Comparison of ENCODE assay signal across 10 mouse cellular contexts in the genomic region with DNA sequence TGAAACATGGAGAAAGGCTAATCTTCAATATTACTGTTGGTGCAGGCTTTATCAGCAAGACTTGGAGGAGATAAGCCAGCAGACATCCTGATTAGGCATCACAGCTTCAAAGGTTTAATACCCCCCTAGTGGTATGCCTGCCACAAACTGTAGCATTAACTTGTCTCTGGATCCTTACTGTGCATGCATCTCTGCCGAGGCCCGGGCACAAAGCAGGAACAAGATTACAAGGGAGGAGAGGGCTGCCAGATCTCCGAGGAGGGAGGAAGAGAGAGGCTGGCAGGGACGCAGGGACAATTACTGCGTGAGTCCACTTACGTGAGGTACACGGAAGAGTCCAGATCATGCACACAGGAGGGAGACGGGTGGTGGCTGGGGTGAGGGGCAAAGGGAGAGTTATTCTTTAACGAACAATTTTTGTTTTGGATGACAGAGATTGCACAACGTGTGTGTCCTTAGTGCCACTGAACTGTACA. TPM values are rescaled to one million over a fixed set of nuclear protein-coding genes. Genes with fewer than 3 reads are reported as not detected.
DNase-seq lines count a peak whose midpoint lies in the region; ATAC-seq lines count a peak whose summit lies in the region.
"Had no signal": no experiment of that assay in that cellular context is flagged by ENCODE, and none has a peak within 500 bp of the region (broad histone marks: within the 10 kb centered on the region; RNA-seq: fewer than 3 reads in every experiment).

No protein-coding gene starts in this region.

- no peak for ATAC-seq in hindbrain, embryonic 15.5 days (ENCODE audit: low FRiP score, low read depth)
- no peak for ATAC-seq in hindbrain, embryonic 11.5 days (ENCODE audit: low FRiP score)
- ATAC-seq in heart, embryonic 13.5 days (ENCODE audit: extremely low read depth, insufficient number of reproducible peaks, low FRiP score, low TSS enrichment), result no peak
- peak; percentile 32; the same call in 1 of the 2 replicates for ATAC-seq in megakaryocyte progenitor cell, adult 5-6 weeks (replicated peaks; ENCODE audit: poor library complexity)

- H3K9ac ChIP-seq in hindbrain, embryonic 15.5 days, result no peak overlapping the region
- no peak overlapping the region for H3K9ac ChIP-seq in hindbrain, embryonic 11.5 days (ENCODE audit: low read depth, low read length)
- peak overlapping the region; percentile 51; the same call in 1 of the 2 replicates for H3K9ac ChIP-seq in heart, embryonic 13.5 days
- H3K9ac ChIP-seq: limb, embryonic 13.5 days; neural tube, embryonic 13.5 days had no signal

- H3K27ac ChIP-seq in hindbrain, embryonic 15.5 days (replicated peaks), result peak overlapping the region; percentile 49
- no peak overlapping the region for H3K27ac ChIP-seq in hindbrain, embryonic 11.5 days (ENCODE audit: low read depth, low read length)
- peak overlapping the region; percentile 59 for H3K27ac ChIP-seq in heart, embryonic 13.5 days (replicated peaks)
- H3K27ac ChIP-seq: limb, embryonic 13.5 days; neural tube, embryonic 13.5 days had no signal

- no peak overlapping the region for H3K4me2 ChIP-seq in hindbrain, embryonic 15.5 days
- H3K4me2 ChIP-seq in hindbrain, embryonic 11.5 days (replicated peaks; ENCODE audit: low read depth, low read length), result no peak overlapping the region
- peak overlapping the region; percentile 30 for H3K4me2 ChIP-seq in heart, embryonic 13.5 days
- H3K4me2 ChIP-seq: limb, embryonic 13.5 days; neural tube, embryonic 13.5 days had no signal

- no peak overlapping the region for H3K4me3 ChIP-seq in hindbrain, embryonic 15.5 days
- H3K4me3 ChIP-seq in hindbrain, embryonic 11.5 days (ENCODE audit: low read depth, low read length), result no peak overlapping the region
- H3K4me3 ChIP-seq in heart, embryonic 13.5 days, result no peak overlapping the region
- H3K4me3 ChIP-seq: limb, embryonic 13.5 days; neural tube, embryonic 13.5 days had no signal

- peak; percentile 42 to 79 for DNase-seq in adrenal gland, adult (ENCODE audit: inconsistent age in 2 of 2, low spot score in 1 of 2)
- DNase-seq in adrenal gland, postnatal 25 days, result no peak
- DNase-seq in hindbrain, embryonic 11.5 days (ENCODE audit: low spot score), result no peak
- DNase-seq in spleen, postnatal 4 days (ENCODE audit: low spot score in 2 of 2), result no peak
- DNase-seq in left cerebral cortex, adult 11 months (ENCODE audit: low spot score), result no peak

- no peaks in the 10 kb centered on the region for H3K9me3 ChIP-seq in hindbrain, embryonic 15.5 days
- no peaks in the 10 kb centered on the region for H3K9me3 ChIP-seq in hindbrain, embryonic 11.5 days (ENCODE audit: control insufficient read depth, low read length)
- H3K9me3 ChIP-seq in heart, embryonic 13.5 days, result no peaks in the 10 kb centered on the region
- H3K9me3 ChIP-seq: limb, embryonic 13.5 days; neural tube, embryonic 13.5 days had no signal

- no peaks in the 10 kb centered on the region for H3K27me3 ChIP-seq in hindbrain, embryonic 15.5 days
- no peaks in the 10 kb centered on the region for H3K27me3 ChIP-seq in hindbrain, embryonic 11.5 days (ENCODE audit: control insufficient read depth, insufficient read depth, low read length)
- no peaks in the 10 kb centered on the region for H3K27me3 ChIP-seq in heart, embryonic 13.5 days (replicated peaks)
- H3K27me3 ChIP-seq: neural tube, embryonic 13.5 days had no signal

- no peaks in the 10 kb centered on the region for H3K36me3 ChIP-seq in hindbrain, embryonic 15.5 days
- no peaks in the 10 kb centered on the region for H3K36me3 ChIP-seq in hindbrain, embryonic 11.5 days (ENCODE audit: control insufficient read depth, insufficient read depth, low read length)
- no peaks in the 10 kb centered on the region for H3K36me3 ChIP-seq in heart, embryonic 13.5 days
- H3K36me3 ChIP-seq: limb, embryonic 13.5 days; neural tube, embryonic 13.5 days had no signal

- 54% methylated on average over 10 of the region's 10 CpGs for WGBS in hindbrain, embryonic 15.5 days
- 73% methylated on average over 10 of the region's 10 CpGs for WGBS in hindbrain, embryonic 11.5 days
- WGBS in heart, embryonic 13.5 days, result 31% methylated on average over 10 of the region's 10 CpGs

- H3K4me1 ChIP-seq in hindbrain, embryonic 15.5 days (replicated peaks), result peaks cover 11% of the 10 kb centered on the region
- no peaks in the 10 kb centered on the region for H3K4me1 ChIP-seq in hindbrain, embryonic 11.5 days (replicated peaks; ENCODE audit: control insufficient read depth, insufficient read depth, low read length)
- H3K4me1 ChIP-seq in heart, embryonic 13.5 days, result peaks cover 86% of the 10 kb centered on the region

RNA-seq across cellular contexts. Expression of a gene that starts 21.8 kb away (rescaled TPM):
- 89.0 and 123 TPM in 2 replicates for total RNA-seq in adrenal gland, postnatal 25 days (2021)
- 16.4 and 20.3 TPM in 2 replicates for polyA plus RNA-seq in hindbrain, embryonic 15.5 days (2015; fragmentation: Nextera tagmentation; extraction: Ambion mirVana)
- polyA plus RNA-seq in hindbrain, embryonic 11.5 days (2014; fragmentation: Nextera tagmentation; extraction: Ambion mirVana), result 13.4 and 14.8 TPM in 2 replicates
- polyA plus RNA-seq in heart, embryonic 13.5 days (2015; fragmentation: Nextera tagmentation; extraction: Ambion mirVana), result 24.3 and 27.0 TPM in 2 replicates
- 31.1 and 32.2 TPM in 2 replicates for total RNA-seq in megakaryocyte progenitor cell, adult 5-6 weeks (2015)
- total RNA-seq in megakaryocyte progenitor cell, adult 5-6 weeks (2017), result 29.4 and 37.2 TPM in 2 replicates

RNA-seq across cellular contexts. Expression of a gene that starts 30.4 kb away (rescaled TPM):
- total RNA-seq in adrenal gland, postnatal 25 days (2021), result 43.8 and 54.5 TPM in 2 replicates
- polyA plus RNA-seq in hindbrain, embryonic 15.5 days (2015; fragmentation: Nextera tagmentation; extraction: Ambion mirVana), result 2.1 TPM in 2 replicates
- polyA plus RNA-seq in hindbrain, embryonic 11.5 days (2014; fragmentation: Nextera tagmentation; extraction: Ambion mirVana), result 1.4 and 1.8 TPM in 2 replicates
- polyA plus RNA-seq in heart, embryonic 13.5 days (2015; fragmentation: Nextera tagmentation; extraction: Ambion mirVana), result 5.2 and 5.9 TPM in 2 replicates
- 25.3 and 31.0 TPM in 2 replicates for total RNA-seq in megakaryocyte progenitor cell, adult 5-6 weeks (2015)
- total RNA-seq in megakaryocyte progenitor cell, adult 5-6 weeks (2017), result 31.5 and 32.4 TPM in 2 replicates

RNA-seq across cellular contexts. Expression of a gene that starts 58.0 kb away (rescaled TPM):
- 21.0 and 32.1 TPM in 2 replicates for total RNA-seq in adrenal gland, postnatal 25 days (2021)
- polyA plus RNA-seq in hindbrain, embryonic 15.5 days (2015; fragmentation: Nextera tagmentation; extraction: Ambion mirVana), result 7.4 and 8.4 TPM in 2 replicates
- polyA plus RNA-seq in hindbrain, embryonic 11.5 days (2014; fragmentation: Nextera tagmentation; extraction: Ambion mirVana), result 1.1 and 2.1 TPM in 2 replicates
- polyA plus RNA-seq in heart, embryonic 13.5 days (2015; fragmentation: Nextera tagmentation; extraction: Ambion mirVana), result 6.0 and 7.2 TPM in 2 replicates
- total RNA-seq in megakaryocyte progenitor cell, adult 5-6 weeks (2015), result 1.8 and 3.1 TPM in 2 replicates
- total RNA-seq in megakaryocyte progenitor cell, adult 5-6 weeks (2017), result 1.4 and 1.6 TPM in 2 replicates

Comparison
In these comparisons a context has a peak if more than half of its experiments do, and no peak if none do; other contexts are left out.
1. DNase-seq: peak in adrenal gland, adult (2 of 2); none in adrenal gland, postnatal 25 days (single experiment), hindbrain, embryonic 11.5 days (single experiment), spleen, postnatal 4 days (0 of 2) and left cerebral cortex, adult 11 months (single experiment).